Mouse (Mus musculus): ENCODE data around the gene Sc5d.

GRCm38 (mm10) chr9:42272690-42273089 is 8.6 kb upstream of the Sc5d start:
- TF ChIP-seq POLR2A (IDR thresholded peaks at IDR 0.05; ENCODE audit: borderline replicate concordance, extremely low read depth, insufficient read depth, insufficient read length, poor library complexity, severe bottlenecking) (no peak), CTCF (IDR thresholded peaks at IDR 0.05; ENCODE audit: borderline replicate concordance, extremely low read depth, insufficient read depth, insufficient read length) (no peak)
